Mouse (Mus musculus): Measurements from ENCODE around the gene Ccdc88b. TPM values are rescaled to one million over a fixed set of nuclear protein-coding genes. Genes with fewer than 3 reads are reported as not detected.
"Not testable (repeated sequence)": the region's sequence is repeated elsewhere in the genome, so short reads cannot be mapped to it uniquely, and the experiment has no call there.

Ccdc88b gene
- polyA plus RNA-seq (2015; fragmentation: Nextera tagmentation; extraction: Ambion mirVana), result 1.6 and 3.0 TPM in 2 replicates

DNA sequence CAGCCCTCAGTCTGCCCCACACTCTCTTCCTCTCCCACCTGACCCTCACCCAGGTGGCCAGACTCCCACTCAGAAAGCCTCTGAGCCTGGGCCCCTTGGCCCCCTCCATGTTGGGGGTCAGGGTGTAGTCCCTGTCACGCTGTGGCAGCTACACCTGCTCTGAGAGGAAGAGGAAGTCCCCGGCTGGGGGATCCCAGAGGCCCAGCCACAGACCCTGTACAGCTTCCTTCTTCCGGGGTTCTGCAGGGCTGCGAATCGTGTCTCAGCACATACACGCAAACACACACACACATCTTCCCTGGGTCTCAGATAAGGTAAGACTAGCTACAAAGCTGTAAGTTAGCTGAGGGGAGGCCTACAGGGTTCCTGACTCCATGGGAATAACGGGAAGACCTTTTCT is at the start of gene Ccdc88b:
Ccdc88b (minus strand) TSS at position 181 of the 400 bp plus-strand sequence.
- Histone ChIP-seq H3K4me2 (ENCODE audit: low read depth, low read length) (no peak within 1 kb of the TSS), H3K27ac (ENCODE audit: low read length) (no peak within 1 kb of the TSS), H3K27me3 (ENCODE audit: control insufficient read depth, insufficient read depth, low read depth, low read length) (no peaks in the 10 kb centered on the region; the same call in 1 of the 2 replicates), H3K9ac (ENCODE audit: low read length) (no peak within 1 kb of the TSS), H3K4me3 (ENCODE audit: low read length) (no peak within 1 kb of the TSS), H3K4me1 (replicated peaks; ENCODE audit: control insufficient read depth, insufficient read depth, low read length) (peaks cover 6% of the 10 kb centered on the region), H3K36me3 (ENCODE audit: control insufficient read depth, insufficient read depth, low read length) (no peaks in the 10 kb centered on the region), H3K9me3 (ENCODE audit: control insufficient read depth, low read length) (no peaks in the 10 kb centered on the region)
- no peak for ATAC-seq (ENCODE audit: low read depth)
- WGBS, result 61% methylated on average over 7 of the region's 7 CpGs

DNA sequence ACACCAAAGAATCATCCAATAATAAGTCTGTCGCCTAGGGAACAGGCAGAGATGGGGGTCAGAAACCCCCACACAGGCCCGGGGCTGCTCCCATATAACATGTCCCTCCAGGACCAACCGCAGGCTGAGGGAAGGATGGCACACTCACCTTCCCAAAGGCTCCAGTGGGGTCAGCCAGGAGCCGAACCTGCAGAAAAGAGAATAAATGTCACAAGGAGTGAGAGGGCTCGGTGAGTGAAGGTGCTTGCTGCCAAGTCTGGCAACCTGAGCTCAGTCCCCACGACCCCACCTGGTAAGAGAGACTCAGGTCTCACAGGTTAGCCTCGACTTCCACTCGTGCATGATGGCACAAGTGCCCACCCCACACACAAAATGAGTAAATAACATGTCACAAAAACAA is 49.1 kb upstream of the Ccdc88b start:
- H3K9ac ChIP-seq (ENCODE audit: low read length), result no peak overlapping the region
- H3K27me3 ChIP-seq (ENCODE audit: control insufficient read depth, insufficient read depth, low read depth, low read length), result no peaks in the 10 kb centered on the region
- H3K4me1 ChIP-seq (replicated peaks; ENCODE audit: control insufficient read depth, insufficient read depth, low read length), result peaks cover 17% of the 10 kb centered on the region
- no peak overlapping the region for H3K4me2 ChIP-seq (ENCODE audit: low read depth, low read length)
- 87% methylated on average over 8 of the region's 8 CpGs for WGBS
- H3K4me3 ChIP-seq (ENCODE audit: low read length), result no peak overlapping the region
- peaks cover 8% of the 10 kb centered on the region for H3K36me3 ChIP-seq (ENCODE audit: control insufficient read depth, insufficient read depth, low read length)
- H3K9me3 ChIP-seq (ENCODE audit: control insufficient read depth, low read length), result no peaks in the 10 kb centered on the region
- no peak for ATAC-seq (ENCODE audit: low read depth)
- no peak overlapping the region for H3K27ac ChIP-seq (ENCODE audit: low read length)

GRCm38 (mm10) chr19:6906199-6906598 is 48.2 kb upstream of the Ccdc88b start:
- no peak overlapping the region for H3K9ac ChIP-seq (ENCODE audit: low read length)
- peaks cover 8% of the 10 kb centered on the region for H3K36me3 ChIP-seq (ENCODE audit: control insufficient read depth, insufficient read depth, low read length)
- no peaks in the 10 kb centered on the region for H3K27me3 ChIP-seq (ENCODE audit: control insufficient read depth, insufficient read depth, low read depth, low read length)
- H3K4me1 ChIP-seq (replicated peaks; ENCODE audit: control insufficient read depth, insufficient read depth, low read length), result peaks cover 14% of the 10 kb centered on the region
- ATAC-seq (ENCODE audit: low read depth), result no peak
- no peak overlapping the region for H3K4me2 ChIP-seq (ENCODE audit: low read depth, low read length)
- H3K9me3 ChIP-seq (ENCODE audit: control insufficient read depth, low read length), result no peaks in the 10 kb centered on the region
- no peak overlapping the region for H3K27ac ChIP-seq (ENCODE audit: low read length)
- no peak overlapping the region for H3K4me3 ChIP-seq (ENCODE audit: low read length)
- WGBS, result 78% methylated on average over 3 of the region's 3 CpGs

- Histone ChIP-seq H3K4me2 (ENCODE audit: low read depth, low read length) (no peak overlapping the region), H3K36me3 (ENCODE audit: control insufficient read depth, insufficient read depth, low read length) (peaks cover 8% of the 10 kb centered on the region), H3K9me3 (ENCODE audit: control insufficient read depth, low read length) (no peaks in the 10 kb centered on the region), H3K27me3 (ENCODE audit: control insufficient read depth, insufficient read depth, low read depth, low read length) (no peaks in the 10 kb centered on the region), H3K4me1 (replicated peaks; ENCODE audit: control insufficient read depth, insufficient read depth, low read length) (peaks cover 11% of the 10 kb centered on the region), H3K4me3 (ENCODE audit: low read length) (no peak overlapping the region), H3K27ac (ENCODE audit: low read length) (no peak overlapping the region), H3K9ac (ENCODE audit: low read length) (no peak overlapping the region)
- WGBS, result 90% methylated on average over 11 of the region's 11 CpGs
- no peak for ATAC-seq (ENCODE audit: low read depth)
Observed at GRCm38 (mm10) chr19:6905498-6906159, 47.6 kb upstream of the Ccdc88b start.

DNA sequence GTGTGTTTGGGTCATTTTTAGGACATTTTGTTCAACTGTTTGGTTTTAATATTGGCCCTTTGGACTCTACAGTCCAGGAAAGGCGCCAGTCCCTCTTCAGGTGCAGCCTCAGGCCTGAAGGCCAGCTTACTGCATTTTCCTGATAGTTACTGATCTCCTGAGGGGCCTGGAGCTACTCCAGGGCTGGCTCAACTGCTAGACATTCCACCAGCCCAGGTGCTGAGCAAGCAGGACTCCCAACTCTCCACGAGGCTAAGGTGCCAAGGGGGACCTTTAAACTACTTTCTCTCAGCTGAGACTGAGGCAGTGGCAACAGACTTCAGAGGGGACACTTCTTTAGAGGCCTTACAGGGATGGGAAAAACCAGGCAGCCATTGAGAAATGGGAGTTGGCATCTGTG is 46.8 kb upstream of the Ccdc88b start:
- WGBS, result 81% methylated on average over 2 of the region's 2 CpGs
- H3K9ac ChIP-seq (ENCODE audit: low read length), result no peak overlapping the region
- H3K27me3 ChIP-seq (ENCODE audit: control insufficient read depth, insufficient read depth, low read depth, low read length), result no peaks in the 10 kb centered on the region
- H3K4me1 ChIP-seq (replicated peaks; ENCODE audit: control insufficient read depth, insufficient read depth, low read length), result peaks cover 11% of the 10 kb centered on the region
- H3K4me2 ChIP-seq (ENCODE audit: low read depth, low read length), result no peak overlapping the region
- ATAC-seq (ENCODE audit: low read depth), result no peak
- H3K4me3 ChIP-seq (ENCODE audit: low read length), result no peak overlapping the region
- H3K27ac ChIP-seq (ENCODE audit: low read length), result no peak overlapping the region
- H3K9me3 ChIP-seq (ENCODE audit: control insufficient read depth, low read length), result no peaks in the 10 kb centered on the region
- peaks cover 8% of the 10 kb centered on the region for H3K36me3 ChIP-seq (ENCODE audit: control insufficient read depth, insufficient read depth, low read length)

GRCm38 (mm10) chr19:6903031-6903430 is 45.0 kb upstream of the Ccdc88b start:
- Histone ChIP-seq H3K4me1 (replicated peaks; ENCODE audit: control insufficient read depth, insufficient read depth, low read length) (peaks cover 3% of the 10 kb centered on the region), H3K36me3 (ENCODE audit: control insufficient read depth, insufficient read depth, low read length) (peaks cover 8% of the 10 kb centered on the region), H3K27ac (ENCODE audit: low read length) (no peak overlapping the region), H3K4me3 (ENCODE audit: low read length) (no peak overlapping the region), H3K27me3 (ENCODE audit: control insufficient read depth, insufficient read depth, low read depth, low read length) (no peaks in the 10 kb centered on the region), H3K4me2 (ENCODE audit: low read depth, low read length) (no peak overlapping the region), H3K9ac (ENCODE audit: low read length) (no peak overlapping the region), H3K9me3 (ENCODE audit: control insufficient read depth, low read length) (no peaks in the 10 kb centered on the region)
- no peak for ATAC-seq (ENCODE audit: low read depth)
- 89% methylated on average over 1 of the region's 1 CpGs for WGBS

DNA sequence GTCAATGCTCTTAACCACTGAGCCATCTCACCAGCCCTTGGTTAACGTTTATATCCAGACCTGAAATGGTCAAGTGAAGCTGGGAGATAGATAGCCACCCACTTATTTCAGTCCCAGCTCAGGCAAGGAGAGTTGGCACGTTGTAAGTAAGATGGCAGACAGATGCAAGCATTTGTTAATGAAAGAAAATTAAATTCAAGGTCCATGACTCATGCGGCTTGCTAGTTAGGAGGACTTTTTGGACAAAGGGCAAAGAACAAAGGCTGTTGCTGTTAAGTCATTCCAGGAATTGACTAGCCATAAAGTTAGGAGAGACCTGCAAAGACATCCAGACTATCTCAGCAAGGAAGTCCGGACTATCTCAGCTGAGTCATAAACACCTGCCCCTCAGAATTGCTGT is 41.6 kb upstream of the Ccdc88b start:
- Histone ChIP-seq H3K27ac (ENCODE audit: low read length) (no peak overlapping the region), H3K27me3 (ENCODE audit: control insufficient read depth, insufficient read depth, low read depth, low read length) (no peaks in the 10 kb centered on the region), H3K9ac (ENCODE audit: low read length) (no peak overlapping the region), H3K4me2 (ENCODE audit: low read depth, low read length) (no peak overlapping the region), H3K4me1 (replicated peaks; ENCODE audit: control insufficient read depth, insufficient read depth, low read length) (no peaks in the 10 kb centered on the region), H3K9me3 (ENCODE audit: control insufficient read depth, low read length) (no peaks in the 10 kb centered on the region), H3K36me3 (ENCODE audit: control insufficient read depth, insufficient read depth, low read length) (no peaks in the 10 kb centered on the region), H3K4me3 (ENCODE audit: low read length) (no peak overlapping the region)
- 78% methylated on average over 4 of the region's 4 CpGs for WGBS
- no peak for ATAC-seq (ENCODE audit: low read depth)

- not testable (repeated sequence) for H3K4me1 ChIP-seq (replicated peaks; ENCODE audit: control insufficient read depth, insufficient read depth, low read length); H3K4me3 ChIP-seq (ENCODE audit: low read length)
Observed at GRCm38 (mm10) chr19:6895608-6896305, 37.7 kb upstream of the Ccdc88b start.

DNA sequence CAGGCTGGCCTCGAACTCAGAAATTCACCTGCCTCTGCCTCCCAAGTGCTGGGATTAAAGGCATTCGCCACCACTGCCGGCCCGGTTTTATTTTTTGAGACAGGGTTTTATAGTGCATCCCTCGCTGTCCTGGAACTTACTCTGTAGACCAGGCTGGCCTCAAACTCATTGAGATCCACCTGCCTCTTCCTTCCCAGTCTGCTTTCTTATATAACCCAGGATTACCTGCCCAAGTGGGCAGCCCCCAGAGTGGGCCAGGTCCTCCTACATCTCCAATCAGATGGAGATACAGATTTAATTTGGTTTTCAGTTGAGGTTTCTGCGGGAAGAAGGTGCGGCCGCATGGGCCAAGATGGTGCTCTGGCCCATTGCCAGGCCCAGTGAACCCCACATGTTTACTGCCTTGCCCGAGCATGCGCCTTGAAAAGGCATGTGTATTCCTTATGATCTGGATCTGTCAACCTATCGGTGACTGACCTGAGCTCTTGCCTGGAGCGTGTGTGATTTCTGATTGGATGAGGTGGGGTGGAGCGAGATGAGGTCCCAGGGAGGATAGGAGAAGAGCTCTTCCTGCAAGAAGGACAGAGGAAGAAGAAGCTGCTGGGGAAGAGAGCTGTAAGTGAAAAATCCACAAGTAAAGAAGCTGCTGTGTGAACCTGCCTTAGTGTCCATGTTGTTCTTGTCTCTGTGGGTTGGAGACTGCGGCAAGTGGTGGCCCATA is 35.9 kb upstream of the Ccdc88b start:
- Histone ChIP-seq H3K27ac (ENCODE audit: low read length) (no peak overlapping the region), H3K27me3 (ENCODE audit: control insufficient read depth, insufficient read depth, low read depth, low read length) (no peaks in the 10 kb centered on the region), H3K4me3 (ENCODE audit: low read length) (no peak overlapping the region), H3K4me2 (ENCODE audit: low read depth, low read length) (no peak overlapping the region), H3K9ac (ENCODE audit: low read length) (no peak overlapping the region), H3K36me3 (ENCODE audit: control insufficient read depth, insufficient read depth, low read length) (no peaks in the 10 kb centered on the region), H3K4me1 (replicated peaks; ENCODE audit: control insufficient read depth, insufficient read depth, low read length) (no peaks in the 10 kb centered on the region), H3K9me3 (ENCODE audit: control insufficient read depth, low read length) (no peaks in the 10 kb centered on the region)
- 90% methylated on average over 14 of the region's 14 CpGs for WGBS
- ATAC-seq (ENCODE audit: low read depth), result no peak

More at GRCm38 (mm10) chr19:6895608-6896305, 37.7 kb upstream of the Ccdc88b start:
- H3K4me2 ChIP-seq (ENCODE audit: low read depth, low read length); H3K27me3 ChIP-seq (ENCODE audit: control insufficient read depth, insufficient read depth, low read depth, low read length); H3K27ac ChIP-seq (ENCODE audit: low read length); ATAC-seq (ENCODE audit: low read depth); H3K36me3 ChIP-seq (ENCODE audit: control insufficient read depth, insufficient read depth, low read length); H3K9me3 ChIP-seq (ENCODE audit: control insufficient read depth, low read length); H3K9ac ChIP-seq (ENCODE audit: low read length): not testable (repeated sequence)
- WGBS, result 78% methylated on average over 18 of the region's 18 CpGs

Data from lung, embryonic 16.5 days (tissue).